37 mouse cellular contexts compared by ENCODE assay signal in the genomic region with DNA sequence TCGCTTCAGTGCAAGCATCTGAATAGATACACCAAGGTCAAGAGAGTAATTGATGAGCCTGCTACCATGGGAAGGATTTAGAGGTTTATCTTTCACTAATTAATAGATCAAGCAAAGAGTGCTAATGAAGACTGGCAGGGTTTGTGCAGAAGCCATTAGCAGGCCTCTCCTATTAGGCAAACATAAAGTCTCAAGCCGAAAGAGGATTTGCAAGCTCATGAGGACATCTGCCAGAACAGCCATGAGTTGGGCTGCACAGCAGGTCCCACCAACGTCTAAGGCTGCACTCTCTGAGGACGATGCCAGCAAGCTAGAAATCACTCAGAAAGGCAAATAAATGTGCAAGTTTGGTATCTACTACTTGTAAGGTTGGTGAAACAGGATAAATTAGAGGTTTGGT. TPM values are rescaled to one million over a fixed set of nuclear protein-coding genes. Genes with fewer than 3 reads are reported as not detected.
A peak's percentile ranks its signal among the peaks of the same experiment; 100 is the strongest.
DNase-seq lines count a peak whose midpoint lies in the region; ATAC-seq lines count a peak whose summit lies in the region.
"Had no signal": no experiment of that assay in that cellular context is flagged by ENCODE, and none has a peak within 500 bp of the region (broad histone marks: within the 10 kb centered on the region; RNA-seq: fewer than 3 reads in every experiment).

No protein-coding gene starts in this region.

- no peaks in the 10 kb centered on the region for H3K4me1 ChIP-seq in embryonic facial prominence, embryonic 13.5 days
- H3K4me1 ChIP-seq in embryonic facial prominence, embryonic 10.5 days, result no peaks in the 10 kb centered on the region; the same call in 1 of the 2 replicates
- H3K4me1 ChIP-seq: embryonic facial prominence, embryonic 12.5 days; heart, embryonic 12.5 days; limb, embryonic 15.5 days had no signal

- no peak overlapping the region for H3K4me2 ChIP-seq in embryonic facial prominence, embryonic 13.5 days
- H3K4me2 ChIP-seq: embryonic facial prominence, embryonic 12.5 days; heart, embryonic 12.5 days; hindbrain, embryonic 15.5 days; limb, embryonic 15.5 days; liver, embryonic 13.5 days; midbrain, embryonic 13.5 days had no signal

- intact Hi-C loops in heart, postnatal 10 days (cut with DNase I), result no loop called here

- no peak for DNase-seq in embryonic facial prominence, embryonic 10.5 days (ENCODE audit: low spot score)
- peak; percentile 59 to 79 for DNase-seq in layer of hippocampus, adult 18-20 months (ENCODE audit: low spot score in 2 of 2)
- DNase-seq in layer of hippocampus, adult 9-10 months (ENCODE audit: low spot score), result no peak
- DNase-seq in Muller cell, postnatal 12 days (ENCODE audit: inconsistent ontology term), result peak; percentile 63
- DNase-seq in layer of hippocampus, adult 9-11 months, result peak; percentile 82
- no peak for DNase-seq in heart, postnatal 10 days
- DNase-seq: adrenal gland, postnatal 14 days; cerebellum, adult 18-20 months; gastrocnemius, postnatal 14 days; heart, adult 18-20 months; kidney, adult 8-10 months; kidney, postnatal 4 days; left cerebral cortex, postnatal 4 days; liver, embryonic 13.5 days; lung, adult 18-20 months; lung, postnatal 4 days; right cerebral cortex, adult 18-20 months; thymus, adult 2 months; thymus, postnatal 36 days had no signal

- ATAC-seq in embryonic facial prominence, embryonic 13.5 days (ENCODE audit: insufficient number of reproducible peaks, insufficient read depth, low FRiP score, low TSS enrichment, low read depth), result no peak
- ATAC-seq in granulocyte monocyte progenitor cell, adult 5-6 weeks (replicated peaks; ENCODE audit: poor library complexity, severe bottlenecking), result no peak
- ATAC-seq: lung, postnatal 0 days; midbrain, embryonic 13.5 days; Patski had no signal

- H3K9me3 ChIP-seq in embryonic facial prominence, embryonic 13.5 days, result no peaks in the 10 kb centered on the region; the same call in 1 of the 2 replicates
- H3K9me3 ChIP-seq in embryonic facial prominence, embryonic 10.5 days, result no peaks in the 10 kb centered on the region
- H3K9me3 ChIP-seq: embryonic facial prominence, embryonic 12.5 days; forebrain, embryonic 10.5 days; G1E; hindbrain, embryonic 15.5 days; limb, embryonic 15.5 days; liver, embryonic 13.5 days; midbrain, embryonic 13.5 days had no signal

- peak overlapping the region; percentile 9; the same call in 1 of the 2 replicates for H3K27ac ChIP-seq in embryonic facial prominence, embryonic 13.5 days
- no peak overlapping the region for H3K27ac ChIP-seq in embryonic facial prominence, embryonic 10.5 days (replicated peaks)
- H3K27ac ChIP-seq: embryonic facial prominence, embryonic 12.5 days; forebrain, embryonic 10.5 days; hindbrain, embryonic 15.5 days; kidney, postnatal 0 days; limb, embryonic 15.5 days; liver, embryonic 13.5 days; midbrain, embryonic 13.5 days had no signal

- H3K27me3 ChIP-seq in embryonic facial prominence, embryonic 13.5 days, result no peaks in the 10 kb centered on the region
- no peaks in the 10 kb centered on the region for H3K27me3 ChIP-seq in embryonic facial prominence, embryonic 10.5 days (replicated peaks; ENCODE audit: low read depth, poor library complexity, severe bottlenecking)
- H3K27me3 ChIP-seq: embryonic facial prominence, embryonic 12.5 days; hindbrain, embryonic 15.5 days; limb, embryonic 15.5 days; midbrain, embryonic 13.5 days; Patski had no signal

- H3K36me3 ChIP-seq in embryonic facial prominence, embryonic 13.5 days, result no peaks in the 10 kb centered on the region
- H3K36me3 ChIP-seq in embryonic facial prominence, embryonic 10.5 days (replicated peaks), result no peaks in the 10 kb centered on the region
- H3K36me3 ChIP-seq: embryonic facial prominence, embryonic 12.5 days; forebrain, embryonic 10.5 days; G1E; heart, embryonic 12.5 days; hindbrain, embryonic 15.5 days; limb, embryonic 15.5 days; liver, embryonic 13.5 days; midbrain, embryonic 13.5 days had no signal

- 68% methylated on average over 4 of the region's 4 CpGs for WGBS in embryonic facial prominence, embryonic 13.5 days
- WGBS in embryonic facial prominence, embryonic 10.5 days, result 68% methylated on average over 4 of the region's 4 CpGs

- H3K9ac ChIP-seq in embryonic facial prominence, embryonic 13.5 days, result no peak overlapping the region
- H3K9ac ChIP-seq: embryonic facial prominence, embryonic 12.5 days; heart, embryonic 12.5 days; hindbrain, embryonic 15.5 days; limb, embryonic 15.5 days; liver, embryonic 13.5 days; midbrain, embryonic 13.5 days had no signal

- no peak overlapping the region for H3K4me3 ChIP-seq in embryonic facial prominence, embryonic 13.5 days
- no peak overlapping the region for H3K4me3 ChIP-seq in embryonic facial prominence, embryonic 10.5 days
- H3K4me3 ChIP-seq: embryonic facial prominence, embryonic 12.5 days; forebrain, embryonic 10.5 days; heart, embryonic 12.5 days; hindbrain, embryonic 15.5 days; limb, embryonic 15.5 days; liver, embryonic 13.5 days; megakaryocyte, embryonic 14.5 days; midbrain, embryonic 13.5 days had no signal

RNA-seq across cellular contexts. Expression of gene Tex33, which starts 15.0 kb away (rescaled TPM):
- not detected in 2 replicates for polyA plus RNA-seq in embryonic facial prominence, embryonic 13.5 days (2015; fragmentation: Nextera tagmentation; extraction: Ambion mirVana)
- polyA plus RNA-seq in embryonic facial prominence, embryonic 10.5 days (2016; fragmentation: Nextera tagmentation; extraction: Ambion mirVana), result not detected in 2 replicates
- not detected for total RNA-seq in layer of hippocampus, adult 18-20 months (2021)
- total RNA-seq in granulocyte monocyte progenitor cell, adult 5-6 weeks (2014; fragmentation: Nextera tagmentation), result not detected in 2 replicates
- total RNA-seq in granulocyte monocyte progenitor cell, adult 5-6 weeks (2017), result not detected in 2 replicates
- total RNA-seq in heart, postnatal 10 days (2021), result not detected
- total RNA-seq: adrenal gland, postnatal 14 days; gastrocnemius, postnatal 14 days; heart, adult 18-20 months; hematopoietic stem cell, adult 5-6 weeks; left cerebral cortex, postnatal 4 days; monocyte, adult 5-6 weeks had no signal
- polyA plus RNA-seq: embryonic facial prominence, embryonic 12.5 days; forebrain, embryonic 10.5 days; G1E; heart, embryonic 12.5 days; heart, postnatal 0 days; hindbrain, embryonic 15.5 days; intestine, embryonic 14.5 days; kidney, postnatal 0 days; limb, embryonic 15.5 days; liver, embryonic 13.5 days; lung, postnatal 0 days; midbrain, embryonic 13.5 days; neural tube, embryonic 14.5 days; Patski had no signal

RNA-seq across cellular contexts. Expression of gene Tst, which starts 25.0 kb away (rescaled TPM):
- 22.6 and 25.9 TPM in 2 replicates for polyA plus RNA-seq in embryonic facial prominence, embryonic 13.5 days (2015; fragmentation: Nextera tagmentation; extraction: Ambion mirVana)
- polyA plus RNA-seq in embryonic facial prominence, embryonic 10.5 days (2016; fragmentation: Nextera tagmentation; extraction: Ambion mirVana), result 10.4 and 12.7 TPM in 2 replicates
- total RNA-seq in layer of hippocampus, adult 18-20 months (2021), result 10 to 100 TPM; 33.3 to 37.1 TPM
- 18.7 and 29.9 TPM in 2 replicates for total RNA-seq in granulocyte monocyte progenitor cell, adult 5-6 weeks (2014; fragmentation: Nextera tagmentation)
- 12.6 and 16.5 TPM in 2 replicates for total RNA-seq in granulocyte monocyte progenitor cell, adult 5-6 weeks (2017)
- 10 to 100 TPM; 14.4 to 16.4 TPM for total RNA-seq in heart, postnatal 10 days (2021)

RNA-seq across cellular contexts. Expression of gene Mpst, which starts 25.5 kb away (rescaled TPM):
- 2.6 and 2.8 TPM in 2 replicates for polyA plus RNA-seq in embryonic facial prominence, embryonic 13.5 days (2015; fragmentation: Nextera tagmentation; extraction: Ambion mirVana)
- 0.98 and 1.1 TPM in 2 replicates for polyA plus RNA-seq in embryonic facial prominence, embryonic 10.5 days (2016; fragmentation: Nextera tagmentation; extraction: Ambion mirVana)
- total RNA-seq in layer of hippocampus, adult 18-20 months (2021), result 10 to 100 TPM; 28.6 to 30.7 TPM
- 8.4 and 9.1 TPM in 2 replicates for total RNA-seq in granulocyte monocyte progenitor cell, adult 5-6 weeks (2014; fragmentation: Nextera tagmentation)
- 26.2 and 30.2 TPM in 2 replicates for total RNA-seq in granulocyte monocyte progenitor cell, adult 5-6 weeks (2017)
- 10 to 100 TPM; 26.0 to 26.3 TPM for total RNA-seq in heart, postnatal 10 days (2021)

RNA-seq across cellular contexts. Expression of gene Kctd17, which starts 47.6 kb away (rescaled TPM):
- 49.5 and 50.6 TPM in 2 replicates for polyA plus RNA-seq in embryonic facial prominence, embryonic 13.5 days (2015; fragmentation: Nextera tagmentation; extraction: Ambion mirVana)
- polyA plus RNA-seq in embryonic facial prominence, embryonic 10.5 days (2016; fragmentation: Nextera tagmentation; extraction: Ambion mirVana), result 49.6 and 51.6 TPM in 2 replicates
- total RNA-seq in layer of hippocampus, adult 18-20 months (2021), result 100 to 1,000 TPM; 244 to 255 TPM
- total RNA-seq in granulocyte monocyte progenitor cell, adult 5-6 weeks (2014; fragmentation: Nextera tagmentation), result 13.0 and 27.4 TPM in 2 replicates
- 8.3 and 15.4 TPM in 2 replicates for total RNA-seq in granulocyte monocyte progenitor cell, adult 5-6 weeks (2017)
- total RNA-seq in heart, postnatal 10 days (2021), result 10 to 100 TPM; 80.7 TPM

RNA-seq across cellular contexts. Expression of gene Csf2rb, which starts 55.2 kb away (rescaled TPM):
- polyA plus RNA-seq in embryonic facial prominence, embryonic 13.5 days (2015; fragmentation: Nextera tagmentation; extraction: Ambion mirVana), result 1.6 and 1.9 TPM in 2 replicates
- polyA plus RNA-seq in embryonic facial prominence, embryonic 10.5 days (2016; fragmentation: Nextera tagmentation; extraction: Ambion mirVana), result 2.1 and 2.2 TPM in 2 replicates
- under 1 TPM; 0.84 to 0.97 TPM for total RNA-seq in layer of hippocampus, adult 18-20 months (2021)
- 90.5 and 114 TPM in 2 replicates for total RNA-seq in granulocyte monocyte progenitor cell, adult 5-6 weeks (2014; fragmentation: Nextera tagmentation)
- total RNA-seq in granulocyte monocyte progenitor cell, adult 5-6 weeks (2017), result 57.3 and 137 TPM in 2 replicates
- total RNA-seq in heart, postnatal 10 days (2021), result 1 to 10 TPM; 2.2 to 2.7 TPM

Comparison
In these comparisons a context has a peak if more than half of its experiments do, and no peak if none do; other contexts are left out.
1. DNase-seq: peak in layer of hippocampus, adult 18-20 months (2 of 2), Muller cell, postnatal 12 days (single experiment) and layer of hippocampus, adult 9-11 months (single experiment); none in embryonic facial prominence, embryonic 10.5 days (single experiment), layer of hippocampus, adult 9-10 months (single experiment) and heart, postnatal 10 days (0 of 2).